Mouse (Mus musculus) liver, embryonic 13.5 days (tissue): ENCODE results near the gene Tnfaip6. TPM values are rescaled to one million over a fixed set of nuclear protein-coding genes. Genes with fewer than 3 reads are reported as not detected.
A peak's percentile ranks its signal among the peaks of the same experiment; 100 is the strongest.
"Not testable (repeated sequence)": the region's sequence is repeated elsewhere in the genome, so short reads cannot be mapped to it uniquely, and the experiment has no call there.

Experiments used
- ATAC-seq: fragments of 200-750 bp; cut with Nextera tagmentation; 2 replicates; pipeline ENCODE4 v1.8.0; 2017; ENCODE audit warnings: low read depth, mild to moderate bottlenecking, moderate number of reproducible peaks, moderate library complexity
- DNase-seq: peaks from one replicate; pipeline ENCODE4 v3.0.0; 2022
- H3K27ac ChIP-seq: fragments of 300-500 bp; sonication (generic); 2 replicates; pipeline ENCODE4 v1.5.1; 2015; ENCODE audit warnings: moderate library complexity, mild to moderate bottlenecking, inconsistent platforms
- H3K27me3 ChIP-seq: fragments of 300-500 bp; sonication (generic); 2 replicates; pipeline ENCODE4 v1.6.1; 2015; ENCODE audit warnings: mild to moderate bottlenecking, inconsistent platforms
- H3K36me3 ChIP-seq: fragments of 300-500 bp; sonication (generic); 2 replicates; pipeline ENCODE4 v1.6.1; 2015; ENCODE audit warnings: mild to moderate bottlenecking, inconsistent platforms
- H3K4me1 ChIP-seq: fragments of 300-500 bp; sonication (generic); replicated peaks from 2 replicates; pipeline ENCODE4 v1.6.1; 2015; ENCODE audit warnings: inconsistent platforms
- H3K4me2 ChIP-seq: fragments of 300-500 bp; sonication (generic); 2 replicates; pipeline ENCODE4 v1.6.1; 2015; ENCODE audit warnings: inconsistent platforms, mild to moderate bottlenecking, moderate library complexity
- H3K4me3 ChIP-seq: fragments of 300-500 bp; sonication (generic); replicated peaks from 2 replicates; pipeline ENCODE4 v1.5.1; 2015; ENCODE audit warnings: mild to moderate bottlenecking, inconsistent platforms
- H3K9ac ChIP-seq: fragments of 300-500 bp; sonication (generic); 2 replicates; pipeline ENCODE4 v1.6.1; 2015; ENCODE audit warnings: mild to moderate bottlenecking, inconsistent platforms
- H3K9me3 ChIP-seq: fragments of 300-500 bp; sonication (generic); replicated peaks from 2 replicates; pipeline ENCODE4 v1.6.1; 2016; ENCODE audit warnings: inconsistent platforms
- WGBS: fragments of 180-500 bp; shearing (Covaris S2); methylation state at CpG from one replicate; pipeline ENCODE4 v1.1.7; 2015; ENCODE audit not compliant: insufficient replicate concordance; 5-methylcytosine and 5-hydroxymethylcytosine counted together
- polyA plus RNA-seq: library from polyadenylated mRNA; unstranded; fragments of >200 nt; fragmentation: Nextera tagmentation; extraction: Ambion mirVana; gene quantifications from 2 replicates; pipeline ENCODE4 v1.2.1, GENCODE M21; 2015

Tnfaip6 gene
- 0.38 and 0.43 TPM in 2 replicates for polyA plus RNA-seq

- ATAC-seq: no peak
- no peak within 1 kb of the TSS for H3K27ac ChIP-seq
- no peak within 1 kb of the TSS for H3K9ac ChIP-seq
- WGBS: 3% methylated on average over 17 of the region's 17 CpGs
- H3K4me2 ChIP-seq: peak within 1 kb of the TSS; percentile 55
- H3K4me1 ChIP-seq: no peaks in the 10 kb centered on the region
- DNase-seq: no peak
- peaks cover 27% of the 10 kb centered on the region for H3K27me3 ChIP-seq
- no peaks in the 10 kb centered on the region for H3K9me3 ChIP-seq
- H3K36me3 ChIP-seq: no peaks in the 10 kb centered on the region
- H3K4me3 ChIP-seq: peak within 1 kb of the TSS; percentile 32
These were observed at the start of gene Tnfaip6 for GRCm38 (mm10) chr2:52037882-52038281. Tnfaip6 (plus strand) TSS chr2:52038009.

GRCm38 (mm10) chr2:51989559-51989958, 48.2 kb upstream of the Tnfaip6 start:
- Histone ChIP-seq H3K36me3 (no peaks in the 10 kb centered on the region), H3K27me3 (no peaks in the 10 kb centered on the region), H3K4me3 (no peak overlapping the region), H3K27ac (no peak overlapping the region), H3K9ac (no peak overlapping the region), H3K4me2 (no peak overlapping the region), H3K4me1 (no peaks in the 10 kb centered on the region), H3K9me3 (no peaks in the 10 kb centered on the region)
- ATAC-seq (no peak), DNase-seq (no peak)
- WGBS: 40% methylated on average over 2 of the region's 2 CpGs

GRCm38 (mm10) chr2:51991447-51991846, 46.4 kb upstream of the Tnfaip6 start:
- no peak overlapping the region for H3K9ac ChIP-seq
- ATAC-seq (no peak), DNase-seq (no peak)
- H3K27me3 ChIP-seq: no peaks in the 10 kb centered on the region
- no peaks in the 10 kb centered on the region for H3K9me3 ChIP-seq
- H3K4me1 ChIP-seq: no peaks in the 10 kb centered on the region
- 72% methylated on average over 6 of the region's 6 CpGs for WGBS
- H3K4me2 ChIP-seq: no peak overlapping the region
- no peak overlapping the region for H3K4me3 ChIP-seq
- no peaks in the 10 kb centered on the region for H3K36me3 ChIP-seq
- H3K27ac ChIP-seq: no peak overlapping the region

GRCm38 (mm10) chr2:51999996-52000395, 37.8 kb upstream of the Tnfaip6 start:
- H3K27me3 ChIP-seq: no peaks in the 10 kb centered on the region
- no peaks in the 10 kb centered on the region for H3K4me1 ChIP-seq
- no peaks in the 10 kb centered on the region for H3K9me3 ChIP-seq
- 59% methylated on average over 7 of the region's 7 CpGs for WGBS
- H3K4me3 ChIP-seq: no peak overlapping the region
- H3K27ac ChIP-seq: no peak overlapping the region
- no peaks in the 10 kb centered on the region for H3K36me3 ChIP-seq
- H3K4me2 ChIP-seq: no peak overlapping the region
- ATAC-seq: no peak
- no peak for DNase-seq
- no peak overlapping the region for H3K9ac ChIP-seq

- 77% methylated on average over 8 of the region's 8 CpGs for WGBS
- H3K4me1 ChIP-seq: no peaks in the 10 kb centered on the region
- no peak overlapping the region for H3K4me2 ChIP-seq
- DNase-seq: no peak
- no peak overlapping the region for H3K9ac ChIP-seq
- no peaks in the 10 kb centered on the region for H3K36me3 ChIP-seq
- no peak for ATAC-seq
- no peak overlapping the region for H3K4me3 ChIP-seq
- no peak overlapping the region for H3K27ac ChIP-seq
- no peaks in the 10 kb centered on the region for H3K9me3 ChIP-seq
- no peaks in the 10 kb centered on the region for H3K27me3 ChIP-seq
These were observed 36.3 kb upstream of the Tnfaip6 start for GRCm38 (mm10) chr2:52001521-52001920.

GRCm38 (mm10) chr2:52002299-52002698, 35.5 kb upstream of the Tnfaip6 start:
- ATAC-seq, H3K9me3 ChIP-seq, H3K4me3 ChIP-seq, H3K4me1 ChIP-seq, H3K9ac ChIP-seq, H3K27me3 ChIP-seq, H3K36me3 ChIP-seq, H3K4me2 ChIP-seq, DNase-seq, H3K27ac ChIP-seq: not testable (repeated sequence)
- WGBS: 70% methylated on average over 10 of the region's 10 CpGs

- ATAC-seq (no peak), DNase-seq (no peak)
- Histone ChIP-seq H3K27ac (no peak overlapping the region), H3K4me2 (no peak overlapping the region), H3K27me3 (no peaks in the 10 kb centered on the region), H3K4me3 (no peak overlapping the region), H3K4me1 (no peaks in the 10 kb centered on the region), H3K9ac (no peak overlapping the region), H3K36me3 (no peaks in the 10 kb centered on the region), H3K9me3 (no peaks in the 10 kb centered on the region)
- 74% methylated on average over 3 of the region's 3 CpGs for WGBS
These were observed 31.4 kb upstream of the Tnfaip6 start for GRCm38 (mm10) chr2:52006380-52006779.

GRCm38 (mm10) chr2:52011820-52012219, 26.0 kb upstream of the Tnfaip6 start:
- H3K9me3 ChIP-seq, DNase-seq, H3K4me1 ChIP-seq, H3K27ac ChIP-seq, H3K27me3 ChIP-seq, H3K36me3 ChIP-seq, H3K9ac ChIP-seq, H3K4me3 ChIP-seq, H3K4me2 ChIP-seq, ATAC-seq: not testable (repeated sequence)
- WGBS: 74% methylated on average over 3 of the region's 3 CpGs

GRCm38 (mm10) chr2:52013306-52013820, 24.4 kb upstream of the Tnfaip6 start:
- Histone ChIP-seq H3K4me3 (no peak overlapping the region), H3K27me3 (no peaks in the 10 kb centered on the region), H3K4me2 (no peak overlapping the region), H3K9ac (no peak overlapping the region), H3K9me3 (no peaks in the 10 kb centered on the region), H3K36me3 (no peaks in the 10 kb centered on the region), H3K27ac (no peak overlapping the region), H3K4me1 (no peaks in the 10 kb centered on the region)
- DNase-seq: no peak
- WGBS: 63% methylated on average over 9 of the region's 9 CpGs
- ATAC-seq: no peak

- DNase-seq (no peak), ATAC-seq (no peak)
- Histone ChIP-seq H3K9me3 (no peaks in the 10 kb centered on the region), H3K36me3 (no peaks in the 10 kb centered on the region), H3K27ac (no peak overlapping the region), H3K27me3 (no peaks in the 10 kb centered on the region), H3K4me1 (no peaks in the 10 kb centered on the region), H3K9ac (no peak overlapping the region), H3K4me3 (no peak overlapping the region), H3K4me2 (no peak overlapping the region)
- WGBS: 39% methylated on average over 7 of the region's 7 CpGs
These were observed 21.4 kb upstream of the Tnfaip6 start for GRCm38 (mm10) chr2:52016361-52016760.

- H3K9ac ChIP-seq: no peak overlapping the region
- H3K27ac ChIP-seq: no peak overlapping the region
- H3K36me3 ChIP-seq: no peaks in the 10 kb centered on the region
- no peaks in the 10 kb centered on the region for H3K4me1 ChIP-seq
- no peak overlapping the region for H3K4me2 ChIP-seq
- DNase-seq (no peak), ATAC-seq (no peak)
- 68% methylated on average over 4 of the region's 4 CpGs for WGBS
- 0 out of 2 replicates have a peak, but pooled peaks cover 2% of the 10 kb centered on the region for H3K9me3 ChIP-seq
- H3K27me3 ChIP-seq: no peaks in the 10 kb centered on the region
- H3K4me3 ChIP-seq: no peak overlapping the region
These were observed 10.7 kb upstream of the Tnfaip6 start for GRCm38 (mm10) chr2:52027061-52027460.

GRCm38 (mm10) chr2:52029426-52029825, 8.4 kb upstream of the Tnfaip6 start:
- no peak overlapping the region for H3K4me2 ChIP-seq
- no peaks in the 10 kb centered on the region for H3K27me3 ChIP-seq
- H3K4me1 ChIP-seq: no peaks in the 10 kb centered on the region
- no peak for DNase-seq
- no peak overlapping the region for H3K27ac ChIP-seq
- WGBS: 63% methylated on average over 3 of the region's 3 CpGs
- H3K9ac ChIP-seq: no peak overlapping the region
- H3K9me3 ChIP-seq: 0 out of 2 replicates have a peak, but pooled peaks cover 2% of the 10 kb centered on the region
- no peak overlapping the region for H3K4me3 ChIP-seq
- no peak for ATAC-seq
- no peaks in the 10 kb centered on the region for H3K36me3 ChIP-seq
